Mouse (Mus musculus) Patski (cell line): ENCODE results near the gene Nadsyn1. TPM values are rescaled to one million over a fixed set of nuclear protein-coding genes. Genes with fewer than 3 reads are reported as not detected.
A peak's percentile ranks its signal among the peaks of the same experiment; 100 is the strongest.

Experiments
- ATAC-seq: fragments of 100-300 bp; one replicate; pipeline ENCODE4 v1.8.0; 2021
- CTCF ChIA-PET: fragments of 350-600 bp; sonication (Branson Sonifier 250); formaldehyde crosslinking; loops from one replicate; lab custom pipeline; 2022; ENCODE audit warnings: inconsistent platforms; lab: Charles Lee
- POLR2A ChIA-PET: fragments of 350-600 bp; sonication (Branson Sonifier 250); formaldehyde crosslinking; loops from one replicate; lab custom pipeline; 2022; ENCODE audit warnings: antibody characterized with exemption, inconsistent platforms; lab: Charles Lee
- DNase-seq: peaks from one replicate; pipeline ENCODE4 v3.0.0-alpha.2; 2011; ENCODE audit warnings: low read depth, low spot score
- H3K27me3 ChIP-seq: fragments of 371-371 bp; one replicate; pipeline ENCODE4 v1.5.1; 2021
- CTCF ChIP-seq: fragments of 100-300 bp; IDR thresholded peaks from one replicate; pipeline ENCODE4 v1.5.1; 2021
- in situ Hi-C: fragments of 300-500 bp; cut with MboI; formaldehyde crosslinking; loops from 3 replicates; pipeline ENCODE4 v1.11.1; 2018; ENCODE audit warnings: low pct_unique_long_range_greater_than_20kb, mixed read lengths
- polyA plus RNA-seq: library from polyadenylated mRNA; unstranded; gene quantifications from one replicate; pipeline ENCODE4 v1.2.3, GENCODE M21; 2021

Gene Nadsyn1
- polyA plus RNA-seq, 1 experiment from 2014 or later: 23.5 TPM

DNA sequence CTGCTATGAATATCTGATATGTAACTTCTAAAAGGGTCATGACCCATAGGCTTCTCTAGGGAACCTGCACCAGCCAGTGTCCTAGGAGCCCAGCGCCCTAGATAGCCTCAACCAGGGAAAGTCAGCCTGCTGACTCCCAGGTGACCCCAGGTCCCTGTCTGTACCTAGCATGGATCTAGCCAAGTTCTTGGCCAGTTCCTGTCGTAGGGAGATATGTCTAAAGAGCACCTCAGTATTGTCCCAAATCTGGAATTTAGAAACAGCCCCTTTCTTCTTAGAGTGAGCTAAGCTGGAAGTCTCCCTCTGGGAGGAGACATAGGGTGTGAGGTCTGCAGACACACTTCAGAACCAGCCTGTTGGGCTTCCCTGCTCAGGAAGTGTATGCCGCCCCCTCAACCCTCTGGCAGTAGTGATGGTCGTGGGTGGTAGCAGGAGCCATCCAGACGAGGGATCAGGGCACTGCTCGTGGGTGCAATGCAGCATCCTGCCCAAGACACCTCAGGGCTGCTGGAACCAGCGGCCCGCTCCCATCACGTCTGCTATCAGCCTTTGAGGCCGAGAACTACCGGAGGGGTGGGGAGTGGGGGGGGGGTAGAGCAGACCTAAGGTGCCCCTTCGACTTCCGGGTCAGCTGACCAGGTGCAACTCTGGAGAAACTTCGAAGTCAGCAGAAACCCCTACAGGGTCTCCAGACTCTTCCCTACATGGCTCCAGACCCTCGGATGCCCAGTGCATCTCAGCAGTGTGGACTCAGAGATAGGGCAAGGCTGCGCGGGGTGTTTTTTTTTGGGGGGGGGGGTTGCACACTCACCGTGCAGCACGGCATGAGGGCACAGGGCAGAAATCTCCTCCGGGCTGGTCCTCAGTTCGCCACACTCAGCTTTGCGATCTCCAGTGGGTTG, 66.3 kb downstream of the Nadsyn1 start, which contains the start of gene Osbpl5:
Gene Osbpl5 (minus strand): TSS at position 861 of the 902 bp plus-strand sequence.
- no peak for TF ChIP-seq CTCF
- ChIA-PET POLR2A (interaction anchor here (0.6 kb wide), 2 partner anchors 42 to 48 kb away, joined by 3 to 7 read pairs; no protein-coding TSS in a partner anchor), CTCF (no interaction called here)
- H3K27me3 ChIP-seq: no peaks in the 10 kb centered on the region
- in situ Hi-C loops: loop anchor here (10.0 kb wide), 1 partner anchor 172 kb away; no protein-coding TSS in a partner anchor
- ATAC-seq (no peak), DNase-seq (no peak)

DNA sequence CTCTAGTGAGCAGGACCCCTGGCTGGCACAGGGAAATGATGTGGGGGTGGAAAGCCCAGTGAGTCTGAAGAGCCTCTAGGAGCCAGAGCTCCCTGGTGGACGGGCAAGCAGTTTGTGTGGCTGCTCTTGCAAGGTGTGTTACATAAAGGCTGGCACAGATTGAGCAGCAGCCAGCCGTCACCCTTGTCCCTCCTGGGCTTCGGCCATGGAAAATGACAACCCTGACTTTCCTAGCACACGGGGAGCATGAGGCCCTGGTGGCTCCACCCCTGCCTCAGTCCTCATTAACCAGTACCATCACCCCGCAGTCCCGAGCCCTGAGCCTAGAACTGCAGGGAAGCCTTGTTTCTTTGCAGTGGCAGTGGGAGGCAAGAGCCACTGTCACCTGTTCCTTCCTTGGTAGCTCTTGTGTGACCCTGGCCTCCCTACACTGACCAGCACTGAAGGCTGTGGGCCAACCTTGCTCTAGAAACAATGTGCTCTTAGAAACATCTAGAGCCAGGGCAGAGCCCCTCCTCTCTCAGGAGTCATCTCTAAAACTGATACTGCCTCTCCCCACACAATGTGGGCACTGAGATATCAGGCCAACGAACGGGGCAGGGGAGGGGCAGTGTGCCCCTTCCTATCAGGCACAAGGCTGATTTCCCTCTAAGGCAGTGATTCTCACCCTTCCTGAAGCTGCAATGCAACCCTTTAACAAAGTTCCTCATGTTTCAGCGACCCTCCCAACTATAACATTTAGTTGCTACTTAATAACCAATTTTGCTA, 67.1 kb downstream of the Nadsyn1 start:
- H3K27me3 ChIP-seq: no peaks in the 10 kb centered on the region
- DNase-seq (no peak), ATAC-seq (no peak)
- CTCF ChIA-PET: interaction anchor here (2.6 to 3.0 kb wide), 2 partner anchors 8 to 49 kb away, joined by 12 to 15 read pairs; no protein-coding TSS in a partner anchor
- no peak for TF ChIP-seq CTCF
- POLR2A ChIA-PET: no interaction called here
- in situ Hi-C loops: loop anchor here (10.0 kb wide), 1 partner anchor 171 kb away; no protein-coding TSS in a partner anchor

DNA sequence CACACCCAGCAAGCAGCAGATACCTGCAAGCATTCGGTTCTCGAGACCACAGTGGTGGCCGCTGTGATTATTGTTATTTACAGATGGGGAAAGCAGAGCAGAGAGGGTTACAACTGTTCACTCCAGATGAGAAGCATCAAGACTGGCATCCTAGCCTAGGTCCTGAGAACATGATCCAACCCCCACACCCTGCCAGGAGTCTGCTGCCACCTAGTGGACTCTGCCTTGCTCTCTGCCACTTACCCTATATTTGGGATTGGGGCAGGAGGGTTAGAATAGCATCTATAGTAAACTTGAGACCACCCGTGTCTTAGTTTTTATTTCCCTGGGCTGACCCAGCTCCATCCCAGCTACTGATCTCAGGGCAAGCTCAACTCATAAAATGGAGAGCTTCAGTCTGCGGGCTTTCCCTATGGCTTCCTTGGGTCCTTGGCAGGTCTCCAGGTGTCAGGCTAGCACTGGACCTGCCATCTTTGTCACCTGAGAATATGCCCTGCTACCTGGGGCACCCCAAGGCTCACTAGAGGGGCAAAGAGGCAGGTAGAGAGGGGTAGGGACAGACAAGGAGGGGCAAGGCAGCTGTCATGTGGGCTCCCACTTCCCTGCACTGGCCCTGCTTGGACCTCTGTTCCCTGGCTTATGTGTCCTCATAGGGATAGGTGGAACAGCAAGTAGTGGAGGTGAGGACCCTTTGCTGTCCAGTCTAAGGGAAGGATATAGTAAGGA, 68.5 kb downstream of the Nadsyn1 start:
- ATAC-seq: no peak
- no peak for DNase-seq
- in situ Hi-C loops: loop anchor here (10.0 kb wide), 1 partner anchor 169 kb away; no protein-coding TSS in a partner anchor
- ChIA-PET CTCF (interaction anchor here (0.8 to 3.0 kb wide), 3 partner anchors 10 to 51 kb away, joined by 3 to 15 read pairs (median 12); no protein-coding TSS in a partner anchor), POLR2A (no interaction called here)
- TF ChIP-seq CTCF: no peak
- no peaks in the 10 kb centered on the region for H3K27me3 ChIP-seq

DNA sequence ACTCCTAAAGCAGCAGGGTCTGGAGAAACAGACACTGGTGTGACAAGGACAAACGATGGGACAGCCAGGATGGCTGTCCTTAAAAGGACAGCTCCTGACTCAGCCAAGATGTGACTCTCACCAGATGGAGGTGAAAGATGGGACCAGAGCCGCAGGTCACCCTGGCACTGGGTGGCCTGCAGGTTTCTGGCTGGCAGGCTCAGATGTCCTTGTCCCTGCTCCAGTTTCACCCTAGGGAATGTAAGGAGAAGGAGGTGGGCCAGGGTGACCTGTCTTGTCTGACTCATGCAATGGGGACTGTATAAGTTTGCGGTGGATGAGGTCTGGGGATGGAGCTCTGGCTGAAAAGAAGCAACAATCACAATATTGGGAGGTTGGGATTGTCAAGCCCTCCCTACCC, 70.0 kb downstream of the Nadsyn1 start:
- ATAC-seq (no peak), DNase-seq (no peak)
- CTCF ChIA-PET: interaction anchor here (3.0 kb wide), 1 partner anchor 46 kb away, joined by 15 read pairs; no protein-coding TSS in a partner anchor
- no peaks in the 10 kb centered on the region for H3K27me3 ChIP-seq
- POLR2A ChIA-PET: no interaction called here
- no peak for TF ChIP-seq CTCF
- in situ Hi-C loops: loop anchor here (10.0 kb wide), 1 partner anchor 168 kb away; no protein-coding TSS in a partner anchor

DNA sequence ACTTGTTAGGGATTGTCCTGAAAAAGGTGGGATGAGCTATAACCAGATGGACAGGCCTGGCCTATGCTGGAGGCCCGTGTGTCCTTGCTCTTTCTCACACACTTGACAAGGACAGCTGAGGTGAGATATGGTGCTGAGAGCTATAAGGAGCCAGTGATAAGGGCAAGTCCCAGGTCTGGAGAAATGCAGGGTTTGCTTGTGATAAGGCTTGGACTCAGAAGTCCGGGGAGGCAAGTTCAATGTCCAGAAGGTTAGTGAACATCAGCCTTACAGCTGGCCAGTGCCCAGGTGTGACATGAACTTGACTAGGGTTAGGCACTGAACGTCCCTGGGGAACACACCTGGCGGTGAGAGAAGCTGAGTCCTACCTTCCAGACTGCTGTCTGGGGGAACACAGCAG, 70.6 kb downstream of the Nadsyn1 start:
- in situ Hi-C loops: loop anchor here (10.0 kb wide), 1 partner anchor 167 kb away; no protein-coding TSS in a partner anchor
- no peak for ATAC-seq
- POLR2A ChIA-PET: no interaction called here
- no peaks in the 10 kb centered on the region for H3K27me3 ChIP-seq
- no peak for TF ChIP-seq CTCF
- DNase-seq: no peak
- CTCF ChIA-PET: interaction anchor here (0.9 kb wide), 1 partner anchor 45 kb away, joined by 3 read pairs; no protein-coding TSS in a partner anchor

DNA sequence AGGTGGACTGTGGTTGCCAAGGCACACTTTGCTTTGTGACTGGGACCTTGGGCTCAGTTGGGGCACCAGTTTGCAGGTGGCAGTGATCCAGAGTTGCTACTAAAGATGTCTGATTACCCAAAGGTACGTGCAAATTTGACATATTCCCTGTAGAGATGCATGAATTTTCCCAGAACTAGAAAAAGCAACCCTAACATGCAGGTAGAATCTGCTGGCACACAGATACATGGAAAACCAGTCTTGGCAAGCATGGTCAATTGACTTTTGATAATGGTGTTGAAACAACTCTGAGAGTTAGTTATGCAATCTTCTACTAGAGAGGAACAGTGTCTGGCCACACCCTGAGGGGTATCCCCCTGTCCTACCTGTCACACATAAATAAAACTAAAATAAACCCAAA, 71.3 kb downstream of the Nadsyn1 start:
- CTCF ChIA-PET: interaction anchor here (0.9 kb wide), 1 partner anchor 44 kb away, joined by 3 read pairs; no protein-coding TSS in a partner anchor
- ATAC-seq: no peak
- POLR2A ChIA-PET: no interaction called here

DNA sequence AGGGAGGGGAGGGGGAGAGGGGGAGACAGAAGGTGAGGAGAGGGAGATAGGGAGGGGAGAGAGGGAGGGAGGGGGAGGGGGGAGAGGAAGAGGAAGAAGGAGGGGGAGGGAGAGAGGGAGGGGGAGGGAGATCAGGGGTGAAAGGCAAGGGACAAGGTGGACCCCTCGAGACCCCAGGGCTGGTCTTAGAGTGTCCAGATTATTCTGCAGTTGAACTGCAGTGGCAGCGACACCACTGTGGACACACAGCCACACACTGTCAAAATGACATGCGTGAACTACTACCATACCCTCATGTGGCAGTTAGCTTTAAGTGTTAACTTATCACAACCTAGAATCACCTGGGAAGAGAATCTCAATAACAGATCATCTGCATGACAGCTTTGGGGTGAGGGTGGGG, 73.6 kb downstream of the Nadsyn1 start:
- in situ Hi-C loops: loop anchor here (5.0 kb wide), 1 partner anchor 42 kb away; no protein-coding TSS in a partner anchor
- POLR2A ChIA-PET: interaction anchor here (1.2 to 1.6 kb wide), 2 partner anchors 39 to 43 kb away, joined by 4 to 9 read pairs; no protein-coding TSS in a partner anchor
- CTCF ChIA-PET: interaction anchor here (0.7 to 2.7 kb wide), 14 partner anchors 9 to 276 kb away, joined by 3 to 57 read pairs (median 4); partner anchors contain the start of genes Mrgpre and Slc22a18
- no peak for ATAC-seq
- H3K27me3 ChIP-seq: no peaks in the 10 kb centered on the region
- no peak for DNase-seq
- TF ChIP-seq CTCF: no peak

More for the DNA sequence above, 71.3 kb downstream of the Nadsyn1 start:
- no peaks in the 10 kb centered on the region for H3K27me3 ChIP-seq
- no peak for DNase-seq
- no peak for TF ChIP-seq CTCF
- in situ Hi-C loops: loop anchor here (10.0 kb wide), 1 partner anchor 167 kb away; no protein-coding TSS in a partner anchor

DNA sequence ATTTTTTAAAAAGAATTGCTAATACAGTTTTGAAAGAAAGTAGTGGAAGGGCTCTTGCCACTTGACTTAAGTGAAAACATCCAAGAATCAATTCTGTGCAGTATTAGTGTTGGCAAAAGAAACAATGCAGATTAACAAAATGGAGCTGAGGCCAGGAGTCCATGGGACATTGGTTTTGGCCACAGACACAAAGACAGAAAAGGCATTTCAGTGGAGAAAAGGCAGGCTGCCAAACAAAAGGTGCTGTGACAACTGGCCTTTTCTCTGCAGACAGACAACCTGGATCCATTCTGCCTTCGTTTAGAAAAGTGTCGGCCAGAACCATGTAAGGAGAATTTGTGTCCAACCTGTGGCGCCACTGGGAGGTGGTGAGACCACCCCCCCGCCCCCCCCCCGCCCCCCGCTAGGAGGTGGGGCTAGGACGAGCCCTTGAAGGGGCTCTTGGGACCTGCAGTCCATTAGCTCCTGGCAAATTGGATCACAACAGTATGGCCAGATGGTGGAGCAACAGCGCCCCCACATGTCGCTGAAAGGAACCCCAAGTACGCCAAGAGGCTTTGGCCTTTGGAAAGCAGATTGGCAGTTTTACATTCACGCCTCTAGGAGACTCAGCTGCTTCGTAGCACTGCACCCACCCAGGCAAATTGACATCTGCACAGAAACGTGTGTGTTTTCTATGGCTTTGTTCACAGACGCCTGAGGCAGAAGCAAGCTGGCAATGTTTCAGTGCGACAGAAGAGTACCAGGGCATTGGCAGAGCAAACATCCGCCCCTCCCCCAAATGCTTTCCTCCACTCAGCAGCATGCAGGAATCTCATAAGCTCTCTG, 74.4 kb downstream of the Nadsyn1 start:
- peak; percentile 95 for TF ChIP-seq CTCF
- in situ Hi-C loops: loop anchor here (5.0 kb wide), 1 partner anchor 41 kb away; no protein-coding TSS in a partner anchor
- peak; percentile 75 for ATAC-seq
- peak; percentile 55 for DNase-seq
- H3K27me3 ChIP-seq: no peaks in the 10 kb centered on the region
- CTCF ChIA-PET: interaction anchor here (0.6 to 2.7 kb wide), 19 partner anchors 8 to 275 kb away, joined by 3 to 57 read pairs (median 3); partner anchors contain the start of genes Mrgpre and Slc22a18
- POLR2A ChIA-PET: interaction anchor here (1.2 to 1.6 kb wide), 2 partner anchors 38 to 42 kb away, joined by 4 to 9 read pairs; no protein-coding TSS in a partner anchor

Other genes with a start within 250 kb of the Nadsyn1 start
- 81.5 TPM for gene Cars, start 222.8 kb downstream of the Nadsyn1 start, polyA plus RNA-seq
- 0.06 TPM for gene Tnfrsf26, start 194.1 kb downstream of the Nadsyn1 start, polyA plus RNA-seq
- gene Tnfrsf22, start 173.2 kb downstream of the Nadsyn1 start, polyA plus RNA-seq: 39.1 TPM
- 20.6 TPM for gene Tnfrsf23, start 137.0 kb downstream of the Nadsyn1 start, polyA plus RNA-seq
- gene Osbpl5, start 65.9 kb downstream of the Nadsyn1 start, polyA plus RNA-seq: 50.0 TPM
- gene Mrgprg, start 55.9 kb downstream of the Nadsyn1 start, polyA plus RNA-seq: not detected
- gene Mrgpre, start 38.3 kb downstream of the Nadsyn1 start, polyA plus RNA-seq: 5.1 TPM
- 45.7 TPM for gene Dhcr7, start 296 bp upstream of the Nadsyn1 start, polyA plus RNA-seq
- gene Gm498, start 44.0 kb upstream of the Nadsyn1 start, polyA plus RNA-seq: not detected
- gene Shank2, start 179.1 kb upstream of the Nadsyn1 start, polyA plus RNA-seq: 7.4 TPM